Mouse (Mus musculus): ENCODE measurements around the gene Klhl3.
A peak's percentile ranks its signal among the peaks of the same experiment; 100 is the strongest.
"Not testable (repeated sequence)": the region's sequence is repeated elsewhere in the genome, so short reads cannot be mapped to it uniquely, and the experiment has no call there.

Gene Klhl3

DNA sequence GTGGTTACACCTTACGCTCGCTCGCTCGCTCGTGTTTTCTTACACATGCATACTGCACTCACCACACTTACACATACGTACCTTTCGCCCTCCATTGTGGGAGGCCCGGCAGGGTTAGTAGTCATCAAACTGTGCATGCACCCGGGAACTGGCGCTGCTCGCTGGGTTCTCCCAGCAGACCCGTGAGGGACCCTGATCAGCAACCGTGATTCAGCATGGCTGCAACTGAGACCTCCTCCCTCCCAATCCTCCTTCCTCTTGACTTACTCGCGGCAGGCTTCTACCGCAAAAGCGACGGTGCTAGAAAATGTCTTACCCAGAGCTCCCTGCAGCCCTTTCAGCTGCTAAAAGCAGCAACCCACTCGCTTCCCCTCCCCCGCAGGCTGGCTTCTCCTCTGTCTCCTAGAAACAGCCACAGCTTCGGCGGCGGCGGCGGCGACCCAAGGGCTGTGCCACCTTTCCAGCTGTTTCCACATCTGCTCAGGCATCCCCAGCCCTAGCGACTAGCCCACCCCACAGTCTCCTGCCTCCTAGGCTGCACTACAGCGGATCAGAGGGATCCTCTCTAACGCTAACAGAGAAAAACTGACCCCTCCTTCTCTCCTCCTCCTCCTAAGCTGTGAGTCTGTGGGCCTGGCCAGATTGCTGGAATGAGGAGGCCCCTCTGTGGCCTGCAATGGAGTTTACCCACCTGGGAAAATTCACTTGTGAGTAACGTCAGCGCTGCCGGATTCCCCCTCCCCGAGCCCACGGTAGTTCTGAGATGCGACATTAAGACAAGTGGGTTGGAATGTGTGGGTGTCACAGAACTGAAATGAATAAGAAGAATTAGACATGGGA lies at the start of gene Klhl3:
Gene Klhl3, minus strand, starts transcription at position 532 of the 840 bp plus-strand sequence.
- peak; percentile 83 to 85 for DNase-seq

DNA sequence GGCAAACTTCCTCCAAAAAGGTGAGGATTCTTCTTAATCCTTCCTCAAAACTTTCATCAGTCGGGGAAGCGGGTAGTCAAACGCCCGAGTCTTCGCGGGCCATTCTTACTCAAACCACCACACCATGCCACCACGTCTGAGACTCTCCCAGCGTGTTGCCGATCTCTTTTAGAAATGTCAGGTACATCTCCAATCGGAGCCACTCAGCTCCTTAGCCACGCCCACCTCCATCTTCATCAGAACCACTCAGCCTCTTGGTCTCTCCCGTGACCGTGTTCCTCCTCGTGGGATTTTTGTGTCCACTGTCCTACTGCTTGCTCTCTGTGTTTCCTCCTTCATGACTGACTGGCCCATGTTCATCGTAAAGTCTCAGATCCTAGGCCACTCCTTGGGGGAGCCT lies 47.4 kb upstream of the Klhl3 start:
- DNase-seq = no peak

DNA sequence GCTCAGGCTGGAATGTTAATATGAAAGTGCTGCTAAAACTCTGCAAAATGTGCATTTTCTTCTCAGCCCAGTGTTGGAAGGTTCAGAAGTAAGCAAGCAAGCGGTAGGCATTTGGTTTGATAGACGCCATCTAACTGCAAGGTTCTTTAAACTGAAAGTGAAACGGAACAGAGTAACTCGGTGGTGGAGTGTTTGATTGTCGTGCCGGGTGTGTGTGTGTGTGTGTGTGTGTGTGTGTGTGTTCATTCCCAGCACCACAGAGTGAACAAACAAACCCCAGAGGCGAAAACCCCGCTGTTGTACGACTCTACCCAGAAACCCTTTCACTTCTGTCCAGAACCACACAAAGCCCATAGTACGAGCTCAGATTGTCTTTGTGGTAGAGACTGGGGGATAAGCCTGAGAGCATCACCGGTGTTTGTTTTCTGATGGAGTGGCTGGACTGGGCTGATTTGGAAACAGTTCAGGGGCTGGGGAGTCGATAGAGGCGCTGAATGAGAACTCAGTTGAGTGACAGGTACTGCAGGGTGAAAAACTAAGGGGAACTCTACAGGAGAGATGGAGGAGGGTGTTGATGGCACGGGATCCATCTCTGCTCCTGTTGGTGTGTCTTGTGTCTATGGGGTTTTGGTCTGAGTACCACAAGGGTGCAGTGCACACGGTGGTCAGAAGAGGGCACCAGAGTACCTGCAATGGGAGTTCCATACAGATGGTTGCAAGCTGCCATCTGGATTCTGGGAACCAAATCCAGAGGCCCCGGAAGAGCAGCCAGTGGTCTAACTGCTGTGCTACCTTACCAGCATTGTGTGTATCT lies 44.9 kb upstream of the Klhl3 start:
- peak; percentile 91 to 94 for DNase-seq

DNA sequence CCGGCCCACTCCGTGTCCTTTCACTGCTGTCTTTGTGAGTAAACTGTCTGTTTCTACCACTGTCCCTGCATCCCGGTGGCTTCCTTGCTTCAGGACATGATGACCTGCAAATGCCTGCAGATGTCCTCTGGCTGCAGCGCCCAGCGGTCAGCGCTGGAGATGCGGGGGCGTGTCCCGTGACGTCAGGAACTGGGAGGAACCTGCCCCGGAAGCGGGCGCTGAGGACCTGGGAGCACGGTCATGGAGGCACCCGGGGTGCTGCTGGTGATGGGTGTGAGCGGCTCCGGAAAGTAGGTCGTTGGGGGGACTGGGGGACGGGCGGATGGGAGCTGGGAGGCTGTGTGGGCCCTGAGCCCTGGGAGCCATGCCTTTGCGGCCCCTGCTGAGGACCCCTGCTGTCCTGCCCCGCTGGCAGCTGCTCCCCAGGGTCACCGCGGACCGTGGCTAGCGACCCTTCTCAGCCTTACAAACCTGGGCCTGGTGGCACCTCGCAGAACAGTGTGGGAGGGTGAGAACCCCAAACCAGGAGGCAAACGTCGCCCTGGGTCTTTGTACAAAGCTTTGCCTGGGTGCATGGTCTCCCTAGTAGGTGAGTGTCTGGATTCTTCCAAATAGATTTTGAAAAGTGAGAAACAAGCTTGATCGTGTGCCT lies 44.2 kb upstream of the Klhl3 start, which contains the start of gene Idnk:
Gene Idnk, plus strand, starts transcription at position 203 of the 652 bp plus-strand sequence.
- DNase-seq = peak; percentile 85 to 91

DNA sequence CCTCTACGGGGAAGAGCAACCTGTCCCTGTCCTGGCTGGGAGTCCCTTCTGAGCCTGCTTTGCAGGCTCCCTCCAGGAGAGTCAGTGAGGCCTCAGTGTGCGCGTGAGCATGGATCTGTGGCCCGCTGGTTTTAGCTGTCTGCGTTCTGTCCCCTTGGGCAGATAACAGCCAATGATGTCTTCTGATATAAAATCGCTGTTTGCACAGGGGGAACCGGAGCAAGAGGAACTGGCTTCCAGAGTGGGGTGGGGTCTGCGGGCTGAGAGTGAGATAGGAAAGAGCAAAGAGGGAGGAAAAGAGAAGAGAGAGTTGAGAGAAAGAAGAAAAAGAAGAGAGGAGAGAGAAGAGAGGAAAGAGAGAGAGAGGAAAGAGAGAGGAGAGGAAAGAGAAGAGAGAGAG lies 43.6 kb upstream of the Klhl3 start:
- DNase-seq = peak; percentile 35 to 38

DNA sequence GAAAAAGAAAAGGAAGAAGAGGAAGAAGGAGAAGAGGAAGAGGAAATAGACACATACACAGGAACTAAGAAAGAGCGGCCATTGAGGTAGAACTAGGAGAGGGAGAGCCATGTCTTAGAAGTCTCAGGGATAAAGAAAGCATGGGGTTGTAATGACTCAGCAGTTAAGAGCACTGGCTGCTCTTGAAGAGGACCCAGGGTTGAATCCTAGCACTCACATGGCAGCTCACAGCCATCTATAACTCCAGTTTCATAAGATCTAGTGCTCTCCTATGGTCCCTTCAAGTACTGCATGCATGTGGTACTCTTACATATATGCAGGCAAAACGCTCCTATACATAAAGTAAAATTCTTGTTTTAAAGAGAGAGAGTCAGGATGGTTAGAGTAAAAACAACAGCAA lies 42.6 kb upstream of the Klhl3 start:
- DNase-seq = no peak

DNA sequence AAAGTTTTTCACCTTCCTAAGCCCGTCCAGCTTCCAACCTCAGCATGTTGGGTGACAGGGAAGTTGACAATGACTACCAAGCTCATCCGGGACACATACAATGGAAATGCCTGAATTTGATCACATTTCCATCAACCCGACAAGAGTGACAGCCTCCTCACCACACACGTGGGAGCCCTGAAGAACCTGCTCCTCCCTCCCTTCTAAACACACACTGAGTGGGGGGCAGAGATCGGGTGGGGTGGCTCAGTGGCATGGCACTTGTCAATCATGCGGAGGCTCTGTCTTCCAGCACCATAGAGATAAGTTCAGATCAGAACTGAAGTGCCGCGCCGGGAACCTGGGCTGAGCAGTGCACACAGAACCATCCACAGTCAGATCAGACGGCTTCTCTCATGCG lies 37.0 kb upstream of the Klhl3 start:
- no peak for DNase-seq

DNA sequence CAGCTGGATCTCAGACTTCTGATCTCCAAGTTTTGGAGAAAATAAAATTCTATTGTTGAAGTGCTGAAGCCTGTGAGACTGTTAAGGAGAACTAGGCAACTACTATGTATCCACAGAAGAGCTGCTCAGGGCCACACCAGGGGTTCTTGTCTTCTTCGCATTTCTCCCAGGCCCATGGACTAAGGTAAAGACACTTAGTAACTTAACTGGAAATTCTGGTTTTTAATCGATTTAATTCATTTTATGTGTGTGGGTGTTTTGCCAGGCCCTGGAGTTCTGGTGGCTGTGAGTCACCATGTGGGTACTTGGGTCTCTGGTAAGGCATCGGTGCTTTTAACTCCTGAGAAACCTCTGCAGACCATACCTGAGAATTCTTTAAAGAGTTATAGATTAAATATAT lies 36.2 kb upstream of the Klhl3 start:
- DNase-seq = no peak

DNA sequence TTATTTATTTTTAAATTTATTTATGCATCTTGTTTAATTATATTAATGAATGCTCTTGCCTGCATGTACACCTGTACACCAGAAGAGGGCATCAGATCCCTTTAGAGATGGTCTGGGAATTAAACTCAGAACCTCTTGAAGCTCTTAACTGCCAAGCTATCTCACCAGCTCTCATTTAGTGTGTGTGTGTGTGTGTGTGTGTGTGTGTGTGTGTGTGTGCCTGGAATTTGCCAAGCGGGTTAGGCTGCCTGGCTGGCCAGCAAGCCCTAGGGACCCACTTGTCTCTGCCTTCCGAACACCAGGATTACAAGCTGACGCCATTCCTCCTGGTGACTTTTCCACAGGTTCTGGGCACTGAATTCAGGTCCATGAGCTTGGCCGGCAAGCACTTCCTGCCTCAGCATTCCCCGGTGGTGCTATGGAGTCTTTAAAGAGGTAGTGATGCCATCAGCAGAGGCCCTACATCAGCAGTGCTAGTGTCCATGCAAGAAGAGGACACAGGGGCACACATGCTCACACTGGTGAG lies 35.7 kb upstream of the Klhl3 start:
- peak; percentile 37 to 43 for DNase-seq

DNA sequence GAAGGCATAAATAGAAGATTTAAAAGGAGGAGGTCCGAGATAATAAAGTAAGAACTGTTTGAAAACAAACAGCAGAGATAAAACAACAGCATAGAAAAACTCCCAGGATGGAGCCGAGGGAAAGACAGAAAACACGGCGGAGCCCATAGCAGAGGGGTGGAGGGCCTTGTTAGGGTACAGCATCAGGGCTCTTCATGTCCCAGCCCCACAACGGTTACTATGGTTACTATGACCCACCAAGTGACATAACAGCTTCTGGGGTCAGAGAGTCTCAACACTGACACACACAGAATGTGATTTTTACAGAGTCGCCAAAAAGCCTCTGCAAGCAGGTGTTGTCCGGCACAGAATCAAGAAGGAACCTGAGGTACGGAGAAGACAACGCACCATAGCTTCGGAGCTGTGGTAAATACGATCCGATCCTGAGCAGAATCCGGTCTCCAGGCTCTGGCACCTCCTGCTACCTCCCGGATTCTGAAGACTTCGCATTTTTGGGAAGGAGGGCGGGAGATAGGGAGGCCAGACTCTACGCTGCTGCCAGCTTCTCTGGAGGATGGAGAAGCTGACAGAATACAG lies 35.0 kb upstream of the Klhl3 start:
- DNase-seq = peak; percentile 62 to 72

DNA sequence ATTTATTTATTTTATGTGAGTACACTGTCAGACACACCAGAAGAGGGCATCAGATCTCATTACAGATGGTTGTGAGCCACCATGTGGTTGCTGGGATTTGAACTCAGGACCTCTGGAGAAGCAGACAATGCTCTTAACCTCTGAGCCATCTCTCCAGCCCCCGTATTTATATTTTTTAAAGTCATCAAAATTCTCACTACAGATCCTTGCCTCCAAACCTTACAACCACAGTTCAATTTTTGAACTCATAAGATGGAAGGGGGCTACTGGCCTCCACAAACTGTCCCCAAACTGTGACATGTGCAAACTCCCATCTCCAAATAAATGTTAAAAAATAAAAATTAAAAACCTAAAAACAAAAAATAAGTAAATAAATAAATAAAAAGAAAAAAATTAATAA lies 34.4 kb upstream of the Klhl3 start:
- no peak for DNase-seq

DNA sequence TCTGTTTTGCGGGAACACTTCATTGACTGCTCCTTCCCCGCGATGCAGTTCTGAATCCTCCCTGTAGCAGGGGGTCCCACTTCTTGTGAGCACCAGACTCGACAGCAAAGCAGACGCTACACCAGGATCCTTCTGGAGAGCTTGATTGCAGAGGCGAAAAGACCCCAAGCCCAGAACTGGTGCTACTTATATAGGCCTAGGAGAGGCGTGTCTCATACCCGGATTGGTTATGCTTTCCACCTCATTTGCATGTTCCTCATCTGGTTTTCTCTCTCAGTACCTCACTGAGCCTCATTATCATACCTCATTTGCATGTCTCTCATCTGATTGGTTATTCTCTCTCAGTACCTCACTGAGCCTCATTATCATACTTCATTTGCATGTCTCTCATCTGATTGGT lies 33.2 kb upstream of the Klhl3 start:
- DNase-seq = not testable (repeated sequence)

DNA sequence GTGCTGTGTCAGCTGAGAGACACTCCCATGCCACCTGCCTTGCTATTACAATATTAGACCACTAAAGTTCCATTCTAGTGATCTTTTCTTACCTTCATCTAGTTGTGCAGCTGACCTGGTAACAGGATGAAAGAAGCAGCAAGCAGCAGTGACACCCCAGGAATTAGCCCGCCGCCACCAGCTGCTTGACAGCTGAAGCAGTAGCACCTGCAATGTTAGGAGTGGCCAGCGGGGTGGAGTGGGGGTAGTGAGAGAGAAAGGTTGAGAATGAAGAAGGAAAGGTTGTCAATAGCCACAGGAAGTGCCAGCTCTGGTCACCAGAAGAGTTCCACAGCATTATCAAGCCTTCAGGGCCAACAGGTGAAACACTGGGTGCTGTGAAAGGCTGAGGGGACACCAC lies 18.3 kb upstream of the Klhl3 start:
- peak in 1 of 2 experiments; percentile 4 for DNase-seq

DNA sequence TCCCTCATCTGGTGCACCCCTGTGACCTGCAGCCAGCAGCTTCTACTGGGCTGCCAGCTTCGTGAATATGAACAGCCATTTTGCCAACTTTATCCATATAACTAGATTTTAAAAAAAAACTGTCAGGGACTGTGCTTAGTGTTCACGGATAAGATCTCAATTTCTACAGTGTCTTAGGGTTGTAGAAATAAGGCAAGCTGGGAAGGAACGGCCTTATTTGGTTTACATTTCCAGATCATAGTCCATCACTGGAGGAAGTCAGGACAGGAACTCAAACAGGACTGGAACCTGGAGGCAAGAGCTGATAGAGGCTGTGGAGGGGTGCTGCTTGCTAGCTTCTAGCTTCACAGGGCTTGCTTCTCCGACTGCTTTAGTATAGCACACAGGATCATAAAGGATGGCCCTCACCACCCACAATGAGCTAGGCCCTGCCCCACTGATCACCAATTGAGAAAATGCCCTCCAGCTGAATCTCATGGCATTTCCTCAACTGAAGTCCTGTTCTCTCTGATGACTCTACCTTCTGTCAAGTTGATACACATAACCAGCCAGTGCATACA lies 16.4 kb upstream of the Klhl3 start:
- DNase-seq = peak in 1 of 2 experiments; percentile 14

DNA sequence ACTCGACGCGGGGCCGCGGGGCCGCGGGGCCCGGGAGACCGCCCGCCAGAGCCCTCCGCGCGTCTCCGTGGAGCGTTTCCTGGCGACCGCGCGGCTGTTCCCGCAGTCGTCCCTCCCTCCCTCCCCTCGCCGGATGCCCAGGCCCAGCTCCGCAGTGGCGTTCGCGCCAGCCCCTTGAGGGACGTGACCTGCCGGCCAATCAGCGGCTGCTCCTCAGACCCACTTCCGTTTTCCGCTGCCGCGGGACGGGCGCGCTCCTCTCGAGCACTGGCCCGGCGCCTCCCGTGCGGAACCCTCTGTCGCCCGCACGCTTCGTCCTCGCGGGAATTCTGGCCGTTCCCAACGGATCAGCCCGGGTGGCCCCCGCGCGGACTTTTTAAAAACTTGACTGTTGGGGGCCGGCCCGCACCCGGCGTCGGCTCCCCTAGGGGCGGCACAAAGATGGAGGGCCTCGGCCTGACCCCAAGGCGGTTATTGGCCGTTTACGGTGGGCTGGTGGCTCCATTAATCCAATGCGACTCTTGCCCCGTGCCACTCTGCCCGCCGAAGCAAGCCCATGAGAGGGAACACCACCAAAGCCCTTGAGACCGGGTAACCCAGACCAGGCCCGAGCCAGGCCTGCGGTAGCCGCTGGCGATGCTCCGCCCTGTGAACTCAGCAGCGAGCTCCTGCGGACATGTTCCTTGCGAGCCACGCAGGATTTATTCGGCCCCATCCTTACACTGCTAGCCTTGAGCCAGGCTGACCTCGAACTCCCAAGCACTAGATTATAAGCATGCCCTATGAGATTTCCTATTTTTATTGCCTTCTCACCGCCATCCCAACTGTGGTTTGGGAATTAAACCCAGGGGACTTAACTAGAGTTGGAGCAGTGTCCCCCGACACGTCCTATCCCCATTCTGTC lies 15.6 kb upstream of the Klhl3 start:
- DNase-seq = peak; percentile 98 to 99

DNA sequence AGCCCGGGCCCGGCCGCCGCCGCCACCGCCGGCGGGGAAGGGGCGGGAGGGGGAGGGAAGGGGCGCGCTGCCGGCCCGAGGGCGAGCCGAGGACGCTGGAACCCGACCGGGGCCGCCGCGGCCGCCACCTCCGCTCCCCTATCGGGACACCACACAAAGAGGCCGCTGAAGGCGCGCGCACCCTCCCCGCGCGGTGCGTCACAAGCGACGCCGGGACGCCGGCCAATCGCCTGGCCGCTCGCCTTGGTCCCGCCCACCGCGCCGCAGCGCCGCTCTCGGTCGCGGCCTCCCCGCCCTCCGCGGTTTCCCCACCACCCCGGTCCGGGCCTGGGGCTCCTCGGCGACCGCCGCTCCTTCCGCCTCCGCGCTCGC lies 15.0 kb upstream of the Klhl3 start, which contains the start of gene Hnrnpa0:
Gene Hnrnpa0, minus strand, starts transcription at position 161 of the 372 bp plus-strand sequence.
- DNase-seq = peak; percentile 99

DNA sequence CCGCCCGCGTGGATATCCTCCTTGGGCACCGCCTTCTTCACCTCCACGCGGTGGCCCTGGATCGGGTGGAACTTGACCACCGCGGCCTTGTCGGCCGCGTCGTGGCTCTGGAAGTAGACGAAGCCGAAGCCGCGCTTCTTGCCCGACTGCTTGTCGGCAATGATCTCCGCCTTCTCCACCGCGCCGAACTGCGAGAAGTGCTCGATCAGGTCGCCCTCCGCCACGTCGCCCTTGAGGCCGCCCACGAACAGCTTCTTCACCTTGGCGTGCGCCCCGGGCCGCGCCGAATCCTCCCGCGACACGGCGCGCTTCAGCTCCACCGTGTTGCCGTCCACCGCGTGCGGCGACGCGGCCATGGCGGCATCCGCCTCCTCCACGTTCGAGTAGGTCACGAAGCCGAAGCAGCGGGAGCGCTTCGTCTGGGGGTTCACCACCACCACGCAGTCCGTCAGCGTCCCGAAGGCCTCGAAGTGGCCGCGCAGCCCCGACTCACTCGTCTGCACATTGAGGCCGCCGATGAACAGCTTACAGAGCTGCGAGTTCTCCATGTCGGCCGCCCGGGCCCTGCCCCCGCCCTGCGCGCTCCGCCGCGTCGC lies 14.5 kb upstream of the Klhl3 start:
- DNase-seq = peak; percentile 75 to 88

DNA sequence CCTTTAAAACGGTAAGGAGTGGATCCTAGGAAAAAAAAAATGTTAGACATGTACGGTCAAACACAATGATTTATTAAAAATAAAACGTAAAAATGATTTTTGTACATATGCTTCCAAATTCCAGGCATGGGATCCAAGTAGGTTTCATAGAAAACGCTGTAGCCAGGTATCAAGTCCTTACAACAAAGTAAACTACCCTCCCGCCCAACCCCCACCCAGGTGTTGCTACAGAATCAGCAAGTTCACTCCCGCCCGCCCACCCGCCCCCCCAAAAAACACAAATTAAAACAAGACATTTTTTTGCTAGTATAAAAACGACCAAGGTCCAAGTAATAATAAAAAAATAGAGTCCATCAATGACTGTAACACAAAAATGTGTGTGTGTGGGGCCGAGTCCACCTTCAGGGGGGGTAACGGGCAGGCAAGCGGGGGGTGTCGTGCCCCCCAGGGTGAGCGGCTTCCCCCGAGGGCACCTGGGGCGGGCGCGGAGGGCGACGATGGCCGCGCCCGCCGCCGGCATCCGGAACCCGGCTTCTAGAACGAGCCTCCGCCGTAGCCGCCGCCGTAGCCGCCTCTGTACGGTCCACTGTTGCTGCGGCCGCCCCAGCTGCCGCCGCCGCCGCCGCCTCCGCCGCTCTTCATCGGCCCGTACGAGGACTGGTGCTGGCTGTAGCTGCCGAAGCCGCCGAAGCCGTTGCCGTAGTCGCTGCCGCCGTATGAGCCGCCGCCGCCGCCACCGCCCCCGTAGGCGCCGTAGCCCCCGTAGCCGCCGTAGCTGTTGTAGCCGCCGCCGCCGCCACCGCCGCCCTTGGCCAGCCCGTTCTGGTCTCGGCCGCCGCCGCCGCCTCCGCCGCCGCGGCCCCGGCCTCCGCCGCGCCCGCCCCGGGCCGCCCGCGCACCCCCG lies 13.7 kb upstream of the Klhl3 start:
- peak in 1 of 2 experiments; percentile 1 for DNase-seq

DNA sequence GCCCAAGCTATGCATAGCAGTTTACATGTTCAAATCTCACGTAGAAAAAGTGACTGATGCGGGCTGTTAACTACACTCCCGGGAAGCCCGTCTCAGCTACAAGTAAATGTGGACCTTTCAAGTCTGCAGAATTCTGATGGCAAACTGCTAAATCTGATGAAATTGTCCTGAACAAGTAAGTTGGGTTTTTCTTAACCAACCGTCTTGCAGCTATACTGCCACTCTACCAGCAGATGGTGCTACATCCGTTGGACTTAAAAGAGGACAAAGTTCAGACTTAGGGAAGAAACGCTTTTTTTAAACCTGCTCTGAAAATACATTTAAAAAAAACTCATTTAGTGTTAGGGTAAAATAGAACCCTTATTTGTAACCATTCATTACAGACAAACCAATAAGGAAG lies 12.7 kb upstream of the Klhl3 start:
- DNase-seq = peak; percentile 30 to 53

DNA sequence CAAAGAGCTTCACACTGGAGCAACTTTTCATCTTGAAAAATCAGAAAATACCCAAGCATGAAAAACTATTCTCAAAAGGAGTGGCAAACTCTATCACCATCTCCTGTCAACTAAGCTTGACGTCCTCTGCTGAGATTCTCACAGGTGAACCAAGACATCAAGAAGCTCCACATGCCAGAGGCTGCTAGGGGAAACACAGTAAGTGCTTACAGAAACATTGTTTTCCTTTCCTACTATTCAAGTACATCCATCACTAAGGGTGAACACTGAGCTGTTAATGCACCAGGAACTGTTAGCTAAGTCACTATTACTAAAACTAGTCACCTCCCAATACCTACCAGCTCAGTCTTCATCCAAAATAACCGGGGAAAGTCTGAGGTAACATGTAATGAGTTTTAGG lies 11.6 kb upstream of the Klhl3 start:
- peak in 1 of 2 experiments; percentile 1 for DNase-seq
